Mouse (Mus musculus) olfactory bulb, adult 2 months (tissue): ENCODE results near the gene Fam173a. TPM values are rescaled to one million over a fixed set of nuclear protein-coding genes. Genes with fewer than 3 reads are reported as not detected.
A peak's percentile ranks its signal among the peaks of the same experiment; 100 is the strongest.

Experiments
- H3K27ac ChIP-seq: fragments of 200-500 bp; 2 replicates; pipeline ENCODE4 v1.5.1; 2012; ENCODE audit warnings: low read depth, low read length; ENCODE audit not compliant: insufficient read depth
- H3K4me1 ChIP-seq: fragments of 200-500 bp; 2 replicates; pipeline ENCODE4 v1.6.1; 2012; ENCODE audit warnings: low read length; ENCODE audit not compliant: control insufficient read depth, insufficient read depth
- H3K4me3 ChIP-seq: fragments of 200-500 bp; 2 replicates; pipeline ENCODE4 v1.5.1; 2012; ENCODE audit warnings: mild to moderate bottlenecking, low read depth, low read length, moderate library complexity; ENCODE audit not compliant: insufficient read depth
- CTCF ChIP-seq: fragments of 200-500 bp; IDR thresholded peaks from 2 replicates; pipeline ENCODE4 v1.5.1; 2012; ENCODE audit warnings: low read depth, mild to moderate bottlenecking, low read length, moderate library complexity; ENCODE audit not compliant: insufficient read depth
- POLR2A ChIP-seq: fragments of 200-500 bp; IDR thresholded peaks from 2 replicates; pipeline ENCODE4 v1.6.1; 2012; ENCODE audit warnings: mild to moderate bottlenecking, low read depth, low read length, moderate library complexity; ENCODE audit not compliant: insufficient read depth
- WGBS: fragments of 180-500 bp; shearing (Covaris S2); methylation state at CpG from one replicate; pipeline ENCODE4 v1.1.7; 2018; 5-methylcytosine and 5-hydroxymethylcytosine counted together
- polyA plus RNA-seq: library from polyadenylated mRNA; stranded (reverse); fragments of >200 nt; gene quantifications from 2 replicates; pipeline ENCODE4 v1.2.4, GENCODE M21; 2012; ENCODE audit warnings: low replicate concordance; ENCODE audit not compliant: missing spikeins, insufficient read depth, insufficient read length

Gene Fam173a
- polyA plus RNA-seq, 1 experiment, result not detected

GRCm38 (mm10) chr17:25835301-25835700, 42.6 kb upstream of the Fam173a start:
- 97% methylated on average over 7 of the region's 7 CpGs for WGBS
- TF ChIP-seq CTCF, result no peak
- H3K4me3 ChIP-seq, result peak overlapping the region; percentile 81; the same call in 1 of the 2 replicates
- H3K4me1 ChIP-seq, result peaks cover 65% of the 10 kb centered on the region
- no peak overlapping the region for H3K27ac ChIP-seq

GRCm38 (mm10) chr17:25834595-25835222, 42.0 kb upstream of the Fam173a start:
- peak overlapping the region; percentile 81 for H3K4me3 ChIP-seq
- 80% methylated on average over 12 of the region's 12 CpGs for WGBS
- no peak for TF ChIP-seq CTCF
- no peak overlapping the region for H3K27ac ChIP-seq
- H3K4me1 ChIP-seq, result peaks cover 67% of the 10 kb centered on the region

- peak overlapping the region; percentile 81 for H3K4me3 ChIP-seq
- peaks cover 69% of the 10 kb centered on the region for H3K4me1 ChIP-seq
- TF ChIP-seq CTCF (no peak), POLR2A (no peak)
- WGBS, result 26% methylated on average over 6 of the region's 6 CpGs
- peak overlapping the region; percentile 97 for H3K27ac ChIP-seq
Observed at GRCm38 (mm10) chr17:25833961-25834594, 41.4 kb upstream of the Fam173a start.

GRCm38 (mm10) chr17:25833291-25833663, 40.6 kb upstream of the Fam173a start, which contains the start of gene Stub1:
Gene Stub1, minus strand, starts transcription at chr17:25833404.
- under 1% methylated on average over 24 of the region's 24 CpGs for WGBS
- H3K4me1 ChIP-seq, result peaks cover 70% of the 10 kb centered on the region

GRCm38 (mm10) chr17:25832436-25833290, 40.0 kb upstream of the Fam173a start:
- peaks cover 70% of the 10 kb centered on the region for H3K4me1 ChIP-seq
- whole genome bisulfite sequencing, result under 1% methylated on average over 76 of the region's 77 CpGs
- TF ChIP-seq POLR2A, result peak; percentile 89
- TF ChIP-seq CTCF, result no peak
- peak overlapping the region; percentile 97 for H3K27ac ChIP-seq
- H3K4me3 ChIP-seq, result peak overlapping the region; percentile 81

More at GRCm38 (mm10) chr17:25833291-25833663, 40.6 kb upstream of the Fam173a start, which contains the start of gene Stub1:
- Histone ChIP-seq H3K4me3 (peak within 1 kb of the TSS; percentile 81), H3K27ac (peak within 1 kb of the TSS; percentile 97)
- TF ChIP-seq POLR2A, result no peak
- no peak for TF ChIP-seq CTCF

- H3K27ac ChIP-seq, result no peak overlapping the region
- WGBS, result 43% methylated on average over 21 of the region's 21 CpGs
- peak overlapping the region; percentile 76 for H3K4me3 ChIP-seq
- peaks cover 73% of the 10 kb centered on the region for H3K4me1 ChIP-seq
- no peak for TF ChIP-seq CTCF
- no peak for TF ChIP-seq POLR2A
Observed at GRCm38 (mm10) chr17:25831451-25832281, 39.0 kb upstream of the Fam173a start.

- no peak overlapping the region for H3K4me3 ChIP-seq
- WGBS, result 84% methylated on average over 14 of the region's 14 CpGs
- peaks cover 72% of the 10 kb centered on the region for H3K4me1 ChIP-seq
- no peak overlapping the region for H3K27ac ChIP-seq
- TF ChIP-seq CTCF, result no peak
- TF ChIP-seq POLR2A, result no peak
Observed at GRCm38 (mm10) chr17:25830806-25831431, 38.2 kb upstream of the Fam173a start.

GRCm38 (mm10) chr17:25830200-25830753, 37.6 kb upstream of the Fam173a start:
- Histone ChIP-seq H3K4me1 (peaks cover 72% of the 10 kb centered on the region), H3K4me3 (no peak overlapping the region), H3K27ac (no peak overlapping the region)
- no peak for TF ChIP-seq POLR2A
- TF ChIP-seq CTCF, result no peak
- 79% methylated on average over 4 of the region's 4 CpGs for WGBS
